Mouse (Mus musculus) MEL (cell line): Measurements from ENCODE around the gene Hlcs.

Source experiments
- CTCF ChIP-seq, 3 experiments: IDR thresholded peaks in 2 of 3; conservative IDR thresholded peaks in 1 of 3; 2 replicates each; pipeline ENCODE4 v1.5.1; 2011 to 2012; ENCODE audit warnings: low read length in 3 of 3, low read depth in 2 of 3, mild to moderate bottlenecking in 2 of 3, improper control_type of control experiment in 1 of 3, inconsistent platforms in 1 of 3, mixed read lengths in 1 of 3, moderate library complexity in 1 of 3; ENCODE audit not compliant: control insufficient read depth in 1 of 3, insufficient read depth in 1 of 3, poor library complexity in 1 of 3, severe bottlenecking in 1 of 3
- EP300 ChIP-seq, 2 experiments: IDR thresholded peaks; 2 replicates each; pipeline ENCODE4 v1.6.1; 2011; ENCODE audit warnings: improper control_type of control experiment in 2 of 2, low read length in 2 of 2, low read depth in 1 of 2, mild to moderate bottlenecking in 1 of 2
- MAZ ChIP-seq: IDR thresholded peaks from 2 replicates; pipeline ENCODE4 v1.6.1; 2012; ENCODE audit warnings: low read depth, mild to moderate bottlenecking, inconsistent platforms, low read length, improper control_type of control experiment

DNA sequence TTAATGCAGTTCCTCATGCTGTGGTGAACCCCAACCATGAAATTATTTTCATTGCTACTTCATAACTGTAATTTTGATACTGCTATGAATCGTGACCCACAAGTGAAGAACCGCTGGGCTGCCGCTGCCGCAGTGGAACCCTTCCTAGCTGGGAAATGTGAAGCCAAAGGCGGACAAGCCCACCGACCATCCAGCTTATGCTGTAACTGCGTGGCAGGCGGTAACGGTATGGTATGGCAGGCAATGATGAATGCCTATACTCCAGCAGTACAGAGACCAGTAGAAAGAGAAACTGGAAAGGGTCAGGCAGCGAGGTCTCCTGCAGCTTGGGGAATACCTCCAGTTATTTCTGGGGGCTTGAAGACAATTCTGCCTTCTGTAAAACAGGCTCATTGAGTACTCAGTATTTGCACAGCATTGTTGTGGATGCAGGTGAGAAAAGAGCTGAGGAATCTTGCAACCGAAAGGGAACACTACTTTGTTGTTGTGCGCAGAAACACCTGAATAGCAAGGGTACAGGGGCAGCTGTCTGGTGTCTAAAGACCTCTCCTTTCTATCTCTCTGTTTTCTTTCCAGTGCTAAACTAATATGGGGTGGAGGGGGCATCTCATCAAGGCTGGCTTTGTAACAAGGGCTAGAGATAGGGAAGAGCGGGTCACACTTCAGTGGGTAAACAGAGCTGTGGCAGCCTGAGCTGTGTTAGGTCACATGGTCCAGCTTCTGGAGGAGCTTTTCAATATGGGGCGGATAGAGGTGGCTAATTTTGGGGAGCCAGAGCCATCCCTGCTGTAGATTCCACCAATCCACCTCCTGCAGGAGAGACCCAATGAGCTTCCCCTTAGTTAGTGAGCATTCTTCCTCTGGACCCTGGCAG is 224.3 kb downstream of the Hlcs start:
- TF ChIP-seq CTCF (IDR thresholded peaks at IDR 0.05 in 2 of 3, conservative IDR thresholded peaks at IDR 0.05 in 1 of 3; ENCODE audit: control insufficient read depth in 1 of 3, insufficient read depth in 1 of 3, low read depth in 2 of 3, low read length in 3 of 3, poor library complexity in 1 of 3, severe bottlenecking in 1 of 3) (no peak), MAZ (no peak), EP300 (IDR thresholded peaks at IDR 0.05; ENCODE audit: low read depth in 1 of 2, low read length in 2 of 2) (no peak)
